Mouse (Mus musculus) embryo, embryonic 11 days (tissue): Measurements from ENCODE around the gene Timd4.
A peak's percentile ranks its signal among the peaks of the same experiment; 100 is the strongest.

Experiments used
- DNase-seq: peaks from one replicate; pipeline ENCODE4 v3.0.0-alpha.2; 2015

Timd4 gene

DNA sequence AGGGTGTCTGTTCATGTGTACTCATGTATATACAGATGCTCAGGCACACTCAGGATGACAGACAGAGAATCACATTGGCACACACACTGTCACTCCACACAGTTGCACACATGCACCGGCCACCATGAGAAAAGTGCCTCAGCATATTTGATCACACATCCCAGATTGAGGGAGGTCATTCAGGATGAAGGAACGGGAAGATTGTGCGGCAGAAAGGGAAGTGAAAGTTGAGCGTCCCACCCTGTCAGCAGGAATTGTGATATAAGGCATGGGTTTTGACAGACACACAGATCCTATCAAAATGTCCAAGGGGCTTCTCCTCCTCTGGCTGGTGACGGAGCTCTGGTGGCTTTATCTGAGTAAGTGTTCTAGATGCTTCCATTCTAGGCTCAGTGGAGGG, at the start of gene Timd4:
TSS of gene Timd4 (plus strand) at position 290 of the 400 bp plus-strand sequence.
- no peak for DNase-seq

GRCm38 (mm10) chr11:46776879-46777278, 33.7 kb upstream of the Timd4 start:
- no peak for DNase-seq

GRCm38 (mm10) chr11:46779811-46780210, 30.8 kb upstream of the Timd4 start:
- DNase-seq: no peak

DNA sequence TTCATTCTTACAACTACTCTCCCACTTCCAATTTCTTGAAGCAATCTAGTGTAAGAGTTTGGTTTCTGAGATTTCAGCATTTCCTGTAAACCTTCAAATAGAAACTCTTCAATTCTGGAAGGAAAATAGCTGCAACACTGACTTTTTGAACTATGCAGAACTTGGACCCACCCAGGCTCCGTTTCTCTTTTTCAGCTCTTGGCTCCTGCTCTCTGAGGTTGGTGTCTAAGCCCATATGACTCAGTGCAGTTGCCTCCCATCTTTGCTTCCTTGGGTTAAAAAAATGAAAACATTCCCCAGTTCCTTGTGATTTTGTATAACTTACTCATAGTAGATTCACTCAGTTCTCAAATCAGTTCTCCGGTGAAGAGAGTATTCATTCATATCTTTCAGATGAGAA, 6.2 kb upstream of the Timd4 start:
- DNase-seq: no peak

GRCm38 (mm10) chr11:46817692-46818091, 7.1 kb downstream of the Timd4 start:
- no peak for DNase-seq

DNA sequence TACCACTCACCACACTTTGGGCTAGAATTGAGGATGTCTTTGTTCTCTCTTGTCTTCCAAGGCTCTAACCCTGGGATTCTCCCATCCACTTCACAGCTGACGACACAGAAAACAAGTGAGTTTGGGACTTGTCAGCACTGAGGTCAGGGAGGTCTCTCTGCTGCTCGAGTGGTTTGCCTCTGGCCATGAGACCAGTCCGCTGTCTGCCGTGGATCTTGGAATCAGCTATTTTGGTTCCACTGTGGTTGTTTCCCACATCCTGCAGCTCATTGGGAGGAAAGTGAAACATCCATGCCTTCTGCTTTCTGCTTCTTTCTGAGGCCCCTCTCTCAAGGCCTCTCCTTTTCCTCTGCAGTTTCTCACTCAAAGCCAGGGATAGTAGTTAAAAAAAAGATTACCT, 9.3 kb downstream of the Timd4 start:
- DNase-seq: no peak

- DNase-seq: no peak
Observed at GRCm38 (mm10) chr11:46830348-46830747, 19.7 kb downstream of the Timd4 start.

DNA sequence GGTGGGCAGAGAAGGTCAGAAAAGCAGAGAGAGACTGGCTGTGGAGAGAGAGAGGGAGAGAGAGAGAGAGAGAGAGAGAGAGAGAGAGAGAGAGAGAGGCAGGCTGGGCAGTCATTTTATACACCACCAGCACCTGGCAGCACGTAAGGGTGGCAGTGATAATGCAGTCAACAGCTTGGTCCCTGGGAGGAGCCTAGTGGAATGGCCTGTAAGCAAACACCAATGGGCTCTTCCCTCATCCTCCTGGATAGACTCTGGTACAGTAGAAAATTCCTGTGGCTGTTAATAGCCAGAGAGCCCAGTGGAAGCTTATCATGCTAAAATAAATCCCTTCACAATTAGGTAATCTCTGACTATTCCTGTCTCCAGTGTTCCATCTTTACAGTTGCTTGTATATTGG, 24.5 kb downstream of the Timd4 start:
- DNase-seq: no peak

DNA sequence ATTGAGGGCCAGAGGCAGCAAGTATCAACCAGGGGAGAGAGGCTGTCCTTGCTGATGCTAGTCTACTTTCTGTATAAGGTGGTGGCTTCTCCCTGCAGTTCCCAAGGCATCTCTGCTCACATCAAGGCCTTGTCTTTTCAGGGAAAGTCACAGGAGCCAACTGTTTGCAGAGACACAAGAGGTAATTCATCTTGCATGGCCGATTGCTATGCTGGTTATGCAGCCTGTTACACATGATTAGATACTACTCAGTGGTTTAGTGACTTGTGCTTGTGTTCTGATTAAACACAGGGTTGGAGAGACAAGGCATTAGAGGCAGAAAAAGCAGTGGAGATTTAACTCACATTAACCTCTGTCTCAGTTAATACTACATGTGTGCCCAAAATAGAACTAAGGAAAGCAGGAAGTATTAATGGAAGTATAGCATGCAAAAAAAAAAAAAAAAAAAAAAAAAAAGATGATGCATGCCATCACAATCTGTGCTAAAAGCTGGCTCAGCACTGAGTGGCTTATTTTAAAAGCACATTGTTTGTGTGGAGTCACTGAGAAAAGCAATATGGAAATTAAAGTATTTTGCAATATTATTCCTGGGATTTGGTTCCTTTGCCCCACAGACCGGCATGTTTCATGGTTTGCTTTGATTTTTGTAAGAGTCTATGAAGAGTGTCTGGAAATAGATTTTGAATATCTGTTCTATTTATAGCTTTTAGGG, 31.6 kb downstream of the Timd4 start:
- no peak for DNase-seq

GRCm38 (mm10) chr11:46846661-46847060, 36.1 kb downstream of the Timd4 start:
- peak; percentile 35 for DNase-seq

DNA sequence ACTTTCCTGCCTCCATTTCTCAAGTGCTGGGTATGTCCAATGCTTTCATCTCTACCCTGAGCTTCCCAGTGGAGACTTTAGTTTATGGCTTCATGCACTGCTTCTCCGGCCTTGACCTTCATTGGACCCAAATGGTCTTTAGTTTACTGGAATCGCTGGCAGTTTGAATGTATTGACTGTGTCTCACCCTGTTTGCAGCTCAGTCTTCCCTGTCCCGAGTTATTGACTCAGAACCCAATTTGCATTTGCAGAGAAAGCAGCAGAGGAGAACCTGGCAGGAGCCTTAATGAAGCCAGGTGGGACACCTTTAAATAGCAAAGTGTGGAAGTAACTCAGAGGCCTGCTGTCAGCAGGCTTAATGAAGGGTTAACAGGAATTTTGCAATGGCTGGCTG, 37.2 kb downstream of the Timd4 start:
- DNase-seq: no peak

GRCm38 (mm10) chr11:46848221-46848971, 37.8 kb downstream of the Timd4 start:
- DNase-seq: peak; percentile 64

- peak; percentile 43 for DNase-seq
Observed at GRCm38 (mm10) chr11:46864809-46865208, 54.2 kb downstream of the Timd4 start.

DNA sequence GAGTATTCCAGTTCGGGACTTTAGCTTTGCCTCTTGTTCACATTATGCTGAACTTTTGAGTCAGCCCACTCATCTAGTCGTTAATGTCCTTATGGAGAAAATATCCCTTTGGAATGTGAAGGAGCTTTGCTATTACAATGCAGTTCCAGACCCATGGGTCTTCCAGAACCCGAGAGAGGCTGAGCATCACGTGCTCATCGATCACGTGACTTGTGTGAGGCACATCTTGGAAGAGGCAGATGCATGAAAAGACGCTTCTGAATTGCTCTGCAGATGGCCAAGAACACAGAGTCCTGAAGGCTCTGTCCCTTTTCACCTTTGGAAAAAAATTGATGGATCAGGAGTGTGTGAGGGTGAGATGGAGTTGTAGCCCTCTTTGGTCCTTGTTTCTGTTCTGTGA, 58.0 kb downstream of the Timd4 start:
- DNase-seq: no peak

- DNase-seq: no peak
Observed at GRCm38 (mm10) chr11:46875774-46876173, 65.2 kb downstream of the Timd4 start.

DNA sequence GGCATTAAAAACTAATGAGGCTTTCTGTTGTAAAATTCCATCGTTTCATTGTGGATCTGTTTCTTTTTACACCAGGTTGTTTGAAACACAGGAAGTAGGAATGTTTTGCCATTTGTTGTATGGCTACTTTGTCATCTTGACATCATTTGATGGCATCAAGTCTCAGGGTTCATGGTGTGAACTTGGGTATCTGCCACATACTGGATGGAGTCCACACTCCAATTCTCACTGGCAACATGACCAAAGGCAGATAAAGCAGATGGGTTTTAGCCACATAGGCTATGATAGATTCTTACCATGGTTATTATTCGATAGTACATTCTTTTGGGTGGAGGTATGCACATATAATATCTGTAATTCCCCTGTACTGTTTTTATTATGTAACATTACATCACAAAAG, 71.9 kb downstream of the Timd4 start:
- no peak for DNase-seq

DNA sequence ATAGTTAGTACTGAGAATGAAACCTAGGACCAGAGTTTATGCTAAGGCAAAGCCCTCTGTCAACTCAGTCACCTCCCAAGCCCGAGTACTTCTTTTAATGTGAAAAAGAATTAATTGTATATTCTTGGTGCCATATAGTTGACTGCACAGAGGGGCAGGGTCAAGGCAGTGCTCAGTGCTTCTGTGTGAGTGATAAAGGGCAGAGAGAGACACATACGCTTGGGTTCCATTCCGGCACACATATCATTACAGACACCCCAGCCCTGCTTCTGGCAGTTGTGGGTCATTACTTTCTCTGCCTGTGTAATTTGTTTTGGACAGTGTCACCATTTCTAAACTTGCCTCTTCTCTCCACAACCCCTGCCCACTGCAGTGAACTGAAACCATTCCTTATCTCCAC, 78.5 kb downstream of the Timd4 start:
- no peak for DNase-seq
